Mouse (Mus musculus): ENCODE data around the gene Fam169b.

DNA sequence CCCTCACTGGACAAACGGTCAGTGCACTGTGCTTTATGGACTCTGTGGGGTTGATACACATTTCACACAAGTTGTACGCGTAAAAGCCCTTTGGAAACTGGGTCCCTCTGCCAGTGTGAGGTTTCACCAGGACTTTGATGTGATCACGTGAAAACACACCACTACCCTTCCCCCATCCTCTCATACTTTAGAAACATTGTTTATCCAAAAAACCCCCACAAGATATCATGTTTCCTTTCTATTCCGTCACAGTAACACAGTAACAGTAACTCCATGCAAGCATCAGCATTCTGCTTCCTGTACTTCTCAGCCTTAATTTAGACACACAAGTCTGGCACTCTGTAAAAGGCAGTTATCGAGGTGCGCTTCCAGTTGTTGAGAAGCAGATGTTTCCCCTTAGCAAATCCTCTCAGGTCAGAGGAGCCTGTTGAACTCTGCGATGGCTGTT is 12.2 kb downstream of the Fam169b start:
- TF ChIP-seq GATA1 (IDR thresholded peaks at IDR 0.05; ENCODE audit: borderline replicate concordance, low read length) (no peak), FLI1 (IDR thresholded peaks at IDR 0.05; ENCODE audit: low read length) (no peak)

All from megakaryocyte, embryonic 14.5 days (primary cell).